Mouse (Mus musculus): ENCODE results near the gene Dnah8.

- TF ChIP-seq POLR2A (IDR thresholded peaks at IDR 0.05; ENCODE audit: borderline replicate concordance, extremely low read depth, insufficient read depth, insufficient read length, poor library complexity, severe bottlenecking) (no peak), CTCF (IDR thresholded peaks at IDR 0.05; ENCODE audit: borderline replicate concordance, extremely low read depth, insufficient read depth, insufficient read length) (no peak)
Measured at GRCm38 (mm10) chr17:30901627-30902026, 277.5 kb downstream of the Dnah8 start, which contains the start of gene Glp1r.
